Comparison of ENCODE assay signal across 23 mouse cellular contexts in the genomic region with DNA sequence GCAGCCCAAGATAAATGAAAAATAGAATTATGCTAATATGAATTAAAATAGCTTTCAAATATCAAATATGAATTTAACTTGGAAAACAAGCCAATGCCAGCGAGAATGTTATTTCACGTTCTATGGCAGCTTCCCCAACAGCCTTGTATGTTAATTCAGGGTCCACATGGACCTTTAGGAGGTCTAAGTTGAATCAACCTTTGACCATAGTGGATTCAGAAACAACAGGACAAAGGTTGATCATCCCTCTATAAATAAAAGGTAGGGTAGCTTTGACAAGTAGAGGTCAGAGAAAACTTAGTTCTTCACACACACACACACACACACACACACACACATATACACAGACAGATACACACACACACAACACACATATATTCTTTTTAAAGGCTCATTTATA. TPM values are rescaled to one million over a fixed set of nuclear protein-coding genes. Genes with fewer than 3 reads are reported as not detected.
"Had no signal": no experiment of that assay in that cellular context is flagged by ENCODE, and none has a peak within 500 bp of the region (broad histone marks: within the 10 kb centered on the region; RNA-seq: fewer than 3 reads in every experiment).

No protein-coding gene starts in this region.

- H3K9ac ChIP-seq: lung, embryonic 14.5 days; midbrain, embryonic 12.5 days; neural tube, embryonic 13.5 days; neural tube, embryonic 15.5 days; stomach, embryonic 15.5 days had no signal

- H3K4me2 ChIP-seq: lung, embryonic 14.5 days; midbrain, embryonic 12.5 days; neural tube, embryonic 13.5 days; neural tube, embryonic 15.5 days; stomach, embryonic 15.5 days had no signal

- H3K27me3 ChIP-seq: neural tube, embryonic 13.5 days; neural tube, embryonic 15.5 days; stomach, embryonic 15.5 days had no signal

- DNase-seq: lung, embryonic 14.5 days; lung, postnatal 10 days; lung, postnatal 4 days; midbrain, embryonic 14.5 days; right cerebral cortex, adult 18-20 months; right cerebral cortex, postnatal 25 days; right cerebral cortex, postnatal 4 days; thymus, adult 2 months; thymus, postnatal 25 days; thymus, postnatal 4 days had no signal

- H3K9me3 ChIP-seq: midbrain, embryonic 10.5 days; midbrain, embryonic 12.5 days; neural tube, embryonic 13.5 days; neural tube, embryonic 15.5 days; stomach, embryonic 15.5 days had no signal

- H3K36me3 ChIP-seq: midbrain, embryonic 10.5 days; midbrain, embryonic 12.5 days; neural tube, embryonic 13.5 days; neural tube, embryonic 15.5 days; stomach, embryonic 15.5 days had no signal

- H3K4me3 ChIP-seq: midbrain, embryonic 10.5 days; midbrain, embryonic 12.5 days; myocyte; neural tube, embryonic 13.5 days; neural tube, embryonic 15.5 days; stomach, embryonic 15.5 days had no signal

- H3K27ac ChIP-seq: midbrain, embryonic 12.5 days; neural tube, embryonic 13.5 days; neural tube, embryonic 15.5 days; stomach, embryonic 15.5 days; stomach, postnatal 0 days had no signal

- ATAC-seq: midbrain, embryonic 16.5 days had no signal

- H3K4me1 ChIP-seq: midbrain, embryonic 12.5 days; neural tube, embryonic 13.5 days; neural tube, embryonic 15.5 days; stomach, embryonic 15.5 days had no signal

RNA-seq across cellular contexts. Expression of a gene that starts 5.8 kb away (rescaled TPM):
- polyA plus RNA-seq: lung, embryonic 14.5 days; lung, embryonic 16.5 days; midbrain, embryonic 10.5 days; midbrain, embryonic 12.5 days; midbrain, embryonic 14.5 days; midbrain, embryonic 16.5 days; neural tube, embryonic 11.5 days; neural tube, embryonic 13.5 days; neural tube, embryonic 15.5 days; spleen, adult 2 months; stomach, embryonic 15.5 days; stomach, postnatal 0 days; testis, adult 2 months; urinary bladder, adult 2 months had no signal

RNA-seq across cellular contexts. Expression of a gene that starts 22.8 kb away (rescaled TPM):
- polyA plus RNA-seq: lung, embryonic 14.5 days; lung, embryonic 16.5 days; midbrain, embryonic 10.5 days; midbrain, embryonic 12.5 days; midbrain, embryonic 14.5 days; midbrain, embryonic 16.5 days; myocyte; neural tube, embryonic 11.5 days; neural tube, embryonic 13.5 days; neural tube, embryonic 15.5 days; spleen, adult 2 months; urinary bladder, adult 2 months had no signal

RNA-seq across cellular contexts. Expression of a gene that starts 52.9 kb away (rescaled TPM):
- polyA plus RNA-seq: lung, embryonic 16.5 days; midbrain, embryonic 10.5 days; midbrain, embryonic 12.5 days; midbrain, embryonic 14.5 days; midbrain, embryonic 16.5 days; myocyte; neural tube, embryonic 11.5 days; neural tube, embryonic 13.5 days; neural tube, embryonic 15.5 days; spleen, adult 2 months; stomach, embryonic 15.5 days; stomach, postnatal 0 days; thymus, adult 2 months had no signal
